Mouse (Mus musculus): ENCODE results near the gene Rabl3. TPM values are rescaled to one million over a fixed set of nuclear protein-coding genes. Genes with fewer than 3 reads are reported as not detected.

Gene Rabl3
- polyA plus RNA-seq, 1 experiment from 2014 or later, result 21.6 TPM

DNA sequence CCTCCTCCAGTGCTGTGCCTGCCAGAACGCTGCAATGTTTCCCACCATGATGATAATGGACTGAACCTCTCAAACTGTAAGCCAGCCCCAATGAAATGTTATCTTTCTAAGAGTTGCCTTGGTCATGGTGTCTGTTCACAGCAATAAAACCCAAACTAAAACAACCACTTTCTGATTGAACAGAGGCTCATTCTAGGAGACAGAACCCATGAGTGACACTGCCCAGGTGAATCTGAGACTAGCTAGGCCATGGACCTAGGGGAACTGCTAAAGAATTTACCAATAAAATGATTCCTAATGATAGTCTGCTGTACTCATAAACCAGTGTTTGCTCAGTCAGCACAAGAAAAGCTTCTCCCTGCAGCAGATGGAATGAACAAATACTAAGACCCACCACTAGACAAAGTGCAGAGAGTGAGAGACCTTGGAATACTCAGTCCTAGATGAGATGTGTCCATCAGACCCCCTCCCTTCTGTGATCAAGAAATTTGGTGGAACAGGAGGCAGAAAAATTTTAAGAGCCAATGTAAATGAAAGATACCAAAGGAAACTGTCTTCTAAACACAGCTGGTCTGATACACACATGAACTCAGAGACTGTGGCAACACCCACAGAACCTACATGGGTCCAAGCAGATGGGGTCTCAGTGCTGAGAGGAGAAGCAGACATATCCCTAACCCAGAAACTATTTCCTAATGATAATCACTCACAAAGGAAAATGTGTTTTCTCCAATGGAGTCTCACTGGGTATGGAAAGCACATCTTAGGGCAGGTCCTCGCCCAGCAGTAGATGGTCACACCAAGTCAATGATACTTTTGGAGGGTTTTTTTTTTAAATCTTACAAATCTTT, 19.3 kb upstream of the Rabl3 start:
- no peak overlapping the region for H3K4me3 ChIP-seq
- H3K36me3 ChIP-seq, result peaks cover 70% of the 10 kb centered on the region
- WGBS, result 99% methylated on average over 2 of the region's 2 CpGs
- H3K9me3 ChIP-seq, result no peaks in the 10 kb centered on the region
- no peak overlapping the region for H3K4me2 ChIP-seq
- H3K27me3 ChIP-seq, result no peaks in the 10 kb centered on the region
- ATAC-seq (ENCODE audit: low read depth), result no peak
- H3K27ac ChIP-seq (replicated peaks), result no peak overlapping the region
- H3K4me1 ChIP-seq (replicated peaks), result no peaks in the 10 kb centered on the region
- no peak overlapping the region for H3K9ac ChIP-seq

DNA sequence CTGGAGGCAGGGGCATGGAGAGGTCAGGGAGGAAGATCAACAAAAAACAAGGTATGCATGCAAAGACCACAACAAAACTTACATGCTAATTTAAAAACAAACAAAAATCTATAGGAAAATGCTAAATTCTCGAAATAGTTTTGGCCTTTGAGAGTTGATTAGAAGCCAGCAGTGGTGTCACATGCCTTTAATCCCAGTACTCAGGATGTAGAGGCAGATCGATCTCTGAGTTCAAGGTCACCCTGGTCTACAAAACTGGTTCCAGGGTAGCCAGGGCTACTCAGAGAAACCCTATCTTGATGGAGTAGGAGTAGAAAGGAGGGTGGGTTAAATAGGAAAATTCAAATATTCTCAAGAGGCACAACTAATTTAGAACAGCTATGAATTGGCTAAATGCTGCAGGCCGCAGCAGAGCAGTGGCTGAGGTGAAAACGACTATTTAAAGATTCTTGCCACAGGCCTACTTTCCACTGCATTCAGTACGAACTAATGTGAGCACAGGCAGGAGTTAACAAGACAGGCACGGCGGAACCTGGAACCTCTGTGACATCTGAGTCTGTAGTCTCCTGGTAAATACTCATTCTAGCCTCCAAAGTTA, 17.5 kb upstream of the Rabl3 start:
- H3K9ac ChIP-seq, result no peak overlapping the region
- H3K9me3 ChIP-seq, result no peaks in the 10 kb centered on the region
- H3K27me3 ChIP-seq, result no peaks in the 10 kb centered on the region
- no peak overlapping the region for H3K4me2 ChIP-seq
- no peaks in the 10 kb centered on the region for H3K4me1 ChIP-seq (replicated peaks)
- 96% methylated on average over 7 of the region's 7 CpGs for WGBS
- ATAC-seq (ENCODE audit: low read depth), result no peak
- H3K4me3 ChIP-seq, result no peak overlapping the region
- peaks cover 64% of the 10 kb centered on the region for H3K36me3 ChIP-seq
- no peak overlapping the region for H3K27ac ChIP-seq (replicated peaks)

DNA sequence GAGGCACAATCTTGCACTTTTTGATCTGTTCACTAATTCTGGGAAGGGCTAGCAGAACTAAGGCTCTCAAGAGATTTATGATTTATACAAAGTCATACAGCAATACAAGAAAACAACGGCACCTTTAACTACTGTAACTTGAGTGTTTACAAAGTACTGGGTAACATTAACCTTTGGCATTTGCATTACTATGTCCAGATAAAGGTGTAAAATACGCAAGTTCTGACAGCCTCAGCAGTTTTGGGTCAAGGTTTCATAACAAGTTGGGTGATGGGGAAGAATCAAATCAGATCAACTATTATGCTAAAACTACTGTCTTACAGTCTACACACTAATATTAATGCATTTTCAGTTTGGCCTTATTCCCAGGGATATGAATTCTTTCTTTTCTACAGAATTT, 14.6 kb upstream of the Rabl3 start:
- H3K27me3 ChIP-seq, result no peaks in the 10 kb centered on the region
- no peak overlapping the region for H3K27ac ChIP-seq (replicated peaks)
- H3K4me3 ChIP-seq, result no peak overlapping the region
- H3K4me2 ChIP-seq, result no peak overlapping the region
- no peak for ATAC-seq (ENCODE audit: low read depth)
- H3K36me3 ChIP-seq, result peaks cover 51% of the 10 kb centered on the region
- H3K9me3 ChIP-seq, result no peaks in the 10 kb centered on the region
- no peaks in the 10 kb centered on the region; the same call in 1 of the 2 replicates for H3K4me1 ChIP-seq (replicated peaks)
- 93% methylated on average over 2 of the region's 2 CpGs for WGBS
- H3K9ac ChIP-seq, result no peak overlapping the region

DNA sequence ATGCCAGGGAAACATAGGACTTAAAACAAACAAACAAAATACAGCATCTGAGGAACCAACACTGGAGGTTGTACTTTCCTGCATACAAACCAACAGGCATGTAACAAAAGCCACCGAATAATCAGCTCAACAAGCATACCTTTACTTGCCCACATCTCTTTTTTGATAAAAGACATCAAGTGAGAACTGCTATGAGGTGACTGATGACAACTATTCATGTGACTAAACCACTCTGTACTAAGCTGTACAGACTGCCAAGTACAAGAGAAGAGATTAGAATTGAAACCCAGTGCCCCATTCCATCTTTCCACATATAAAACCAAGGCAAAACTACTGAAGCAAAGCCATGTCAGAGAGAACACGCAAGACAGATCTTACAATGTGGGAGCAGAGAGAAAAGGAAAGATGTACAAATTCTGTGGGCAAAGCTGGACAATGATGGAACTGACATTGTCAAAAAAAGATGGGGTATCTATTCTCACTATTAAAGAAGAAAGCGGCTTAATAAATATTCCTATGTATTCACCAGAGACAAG, 12.9 kb upstream of the Rabl3 start:
- no peak overlapping the region for H3K4me2 ChIP-seq
- H3K9ac ChIP-seq, result no peak overlapping the region
- no peaks in the 10 kb centered on the region; the same call in 1 of the 2 replicates for H3K4me1 ChIP-seq (replicated peaks)
- no peak overlapping the region for H3K4me3 ChIP-seq
- peaks cover 40% of the 10 kb centered on the region for H3K36me3 ChIP-seq
- no peak overlapping the region for H3K27ac ChIP-seq (replicated peaks)
- no peak for ATAC-seq (ENCODE audit: low read depth)
- no peaks in the 10 kb centered on the region for H3K27me3 ChIP-seq
- H3K9me3 ChIP-seq, result no peaks in the 10 kb centered on the region
- WGBS, result 91% methylated on average over 3 of the region's 3 CpGs

DNA sequence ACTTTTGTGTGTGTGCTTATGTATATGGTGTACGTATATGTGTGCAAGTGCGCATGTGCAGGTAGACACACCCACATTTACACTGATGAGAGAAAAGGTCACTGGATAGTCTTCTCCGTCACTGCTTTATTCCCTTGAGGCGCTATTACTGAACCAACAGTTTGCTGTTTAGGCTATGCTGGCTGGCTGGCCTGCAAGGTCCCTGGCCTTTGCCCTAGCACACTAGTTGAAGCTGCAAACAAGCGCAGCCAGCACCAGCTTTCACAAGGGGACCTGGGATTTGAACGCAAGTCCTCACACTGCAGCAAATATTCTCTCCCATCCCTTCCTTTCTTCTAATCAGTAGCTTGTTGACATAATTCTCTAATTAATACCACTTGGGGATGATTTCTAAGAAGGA, 9.5 kb upstream of the Rabl3 start:
- H3K4me2 ChIP-seq, result no peak overlapping the region
- ATAC-seq (ENCODE audit: low read depth), result no peak
- WGBS, result 89% methylated on average over 6 of the region's 6 CpGs

DNA sequence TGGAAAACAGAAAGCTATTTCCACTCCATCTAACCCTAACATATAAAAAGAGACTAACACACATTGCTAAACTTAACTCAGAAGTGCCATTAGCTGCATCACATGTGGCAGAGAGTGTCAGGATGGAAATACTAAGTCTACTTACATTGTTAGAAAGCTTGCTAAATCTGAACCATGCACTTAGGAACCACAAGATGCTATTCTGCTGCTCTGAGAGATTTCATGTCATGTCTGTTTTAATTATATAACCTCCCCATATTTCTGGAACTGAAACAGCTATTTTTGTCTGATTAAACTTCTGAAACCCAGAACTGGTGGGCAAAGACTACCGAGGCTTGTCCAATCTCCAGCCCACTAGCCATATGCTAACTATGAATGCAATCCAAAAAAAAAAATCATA, 7.6 kb upstream of the Rabl3 start:
- H3K9me3 ChIP-seq, result no peaks in the 10 kb centered on the region
- no peak for ATAC-seq (ENCODE audit: low read depth)
- H3K4me1 ChIP-seq (replicated peaks), result peaks cover 3% of the 10 kb centered on the region
- H3K27me3 ChIP-seq, result no peaks in the 10 kb centered on the region
- H3K36me3 ChIP-seq, result peaks cover 33% of the 10 kb centered on the region
- no peak overlapping the region for H3K4me3 ChIP-seq
- 97% methylated on average over 1 of the region's 1 CpGs for WGBS
- H3K27ac ChIP-seq (replicated peaks), result no peak overlapping the region
- no peak overlapping the region for H3K9ac ChIP-seq
- H3K4me2 ChIP-seq, result no peak overlapping the region

More for the DNA sequence above, 9.5 kb upstream of the Rabl3 start:
- Histone ChIP-seq H3K27me3 (no peaks in the 10 kb centered on the region), H3K9me3 (no peaks in the 10 kb centered on the region), H3K4me3 (no peak overlapping the region), H3K4me1 (replicated peaks) (no peaks in the 10 kb centered on the region; the same call in none of the 2 replicates), H3K36me3 (peaks cover 33% of the 10 kb centered on the region), H3K9ac (no peak overlapping the region), H3K27ac (replicated peaks) (no peak overlapping the region)

DNA sequence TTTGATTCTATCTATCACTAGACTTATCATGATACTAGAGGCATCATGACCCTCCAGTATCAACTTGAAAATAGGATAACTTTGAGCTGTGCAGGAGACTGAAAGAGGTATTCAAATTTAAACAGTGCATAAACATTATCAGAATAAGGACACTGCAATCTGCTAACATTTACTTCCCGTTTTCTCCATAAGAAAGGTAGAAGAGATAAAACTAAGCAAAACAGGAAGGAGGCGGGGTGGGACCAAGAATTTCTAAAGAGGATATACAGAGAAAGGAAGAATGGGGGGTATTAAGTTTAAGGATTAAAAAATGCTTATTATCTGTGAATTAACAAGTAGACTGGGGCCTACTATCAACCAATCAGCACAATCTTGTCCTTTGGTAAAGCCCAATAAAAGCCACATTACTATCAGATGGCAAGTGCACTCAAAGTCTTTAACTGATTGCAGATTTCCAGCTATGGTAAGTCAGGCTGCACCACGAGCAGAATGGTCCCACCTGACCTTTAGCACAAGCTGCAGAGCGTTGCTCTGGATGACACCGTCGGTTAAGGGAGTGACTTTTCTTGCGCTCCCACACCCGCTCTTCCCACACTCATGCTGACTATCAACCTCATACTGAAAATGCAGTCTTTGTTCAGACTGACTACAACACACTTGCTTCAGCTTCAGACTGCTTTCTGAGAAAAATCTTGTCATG, 6.2 kb upstream of the Rabl3 start:
- Histone ChIP-seq H3K27ac (replicated peaks) (no peak overlapping the region), H3K4me2 (no peak overlapping the region), H3K9me3 (no peaks in the 10 kb centered on the region), H3K4me3 (no peak overlapping the region), H3K27me3 (no peaks in the 10 kb centered on the region), H3K9ac (no peak overlapping the region), H3K36me3 (peaks cover 33% of the 10 kb centered on the region), H3K4me1 (replicated peaks) (peaks cover 14% of the 10 kb centered on the region)
- ATAC-seq (ENCODE audit: low read depth), result no peak
- WGBS, result 92% methylated on average over 8 of the region's 8 CpGs

DNA sequence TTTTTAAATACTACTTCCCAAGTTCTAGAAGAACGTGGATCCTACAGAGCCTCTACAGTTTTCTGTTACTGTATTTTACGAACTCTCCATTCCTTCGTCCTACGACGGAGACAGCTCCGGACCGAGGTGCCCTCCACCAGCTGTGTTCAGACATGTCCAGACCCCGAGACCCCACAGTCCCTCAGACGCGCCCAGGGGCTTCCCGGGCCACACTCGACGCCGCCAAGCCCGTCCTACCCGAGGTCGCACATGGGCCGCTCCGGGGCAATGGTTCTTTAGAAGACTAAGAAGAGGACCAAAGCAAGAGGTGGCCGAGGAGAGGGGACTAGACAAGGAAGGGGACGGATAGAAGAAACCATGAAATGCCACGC, 460 bp upstream of the Rabl3 start:
- Histone ChIP-seq H3K27me3 (no peaks in the 10 kb centered on the region), H3K4me3 (peak overlapping the region; percentile 63), H3K4me2 (peak overlapping the region; percentile 72), H3K4me1 (replicated peaks) (peaks cover 28% of the 10 kb centered on the region), H3K9me3 (no peaks in the 10 kb centered on the region), H3K27ac (replicated peaks) (peak overlapping the region; percentile 88), H3K36me3 (peaks cover 13% of the 10 kb centered on the region), H3K9ac (peak overlapping the region; percentile 91)
- WGBS, result under 1% methylated on average over 22 of the region's 22 CpGs
- peak; percentile 57 for ATAC-seq (ENCODE audit: low read depth)

DNA sequence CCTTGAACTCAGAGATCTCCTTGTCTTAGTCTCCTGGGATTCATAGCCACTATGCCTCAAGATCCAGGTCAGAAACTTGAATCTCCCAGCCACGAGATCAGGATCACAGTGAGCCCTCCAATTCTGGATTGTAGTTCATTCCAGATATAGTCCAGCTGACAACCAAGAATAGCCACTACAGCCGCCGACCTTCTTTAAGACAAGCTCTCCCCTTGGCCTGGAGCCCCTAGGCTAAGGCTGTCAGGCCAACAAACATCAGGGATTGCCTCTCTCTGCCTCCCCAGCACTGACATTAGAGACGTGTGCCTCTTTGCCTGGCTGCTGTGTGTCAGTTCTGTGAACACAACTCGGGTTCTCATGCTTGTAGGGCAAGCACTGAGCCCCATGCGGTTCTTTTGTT, 1.1 kb downstream of the Rabl3 start:
- Histone ChIP-seq H3K9ac (peak overlapping the region; percentile 77; the same call in 1 of the 2 replicates), H3K4me3 (peak overlapping the region; percentile 63), H3K27ac (replicated peaks) (no peak overlapping the region), H3K27me3 (no peaks in the 10 kb centered on the region), H3K9me3 (no peaks in the 10 kb centered on the region), H3K4me2 (peak overlapping the region; percentile 71), H3K4me1 (replicated peaks) (peaks cover 28% of the 10 kb centered on the region), H3K36me3 (peaks cover under 1% of the 10 kb centered on the region; the same call in 1 of the 2 replicates)
- 88% methylated on average over 6 of the region's 6 CpGs for WGBS
- ATAC-seq (ENCODE audit: low read depth), result no peak

DNA sequence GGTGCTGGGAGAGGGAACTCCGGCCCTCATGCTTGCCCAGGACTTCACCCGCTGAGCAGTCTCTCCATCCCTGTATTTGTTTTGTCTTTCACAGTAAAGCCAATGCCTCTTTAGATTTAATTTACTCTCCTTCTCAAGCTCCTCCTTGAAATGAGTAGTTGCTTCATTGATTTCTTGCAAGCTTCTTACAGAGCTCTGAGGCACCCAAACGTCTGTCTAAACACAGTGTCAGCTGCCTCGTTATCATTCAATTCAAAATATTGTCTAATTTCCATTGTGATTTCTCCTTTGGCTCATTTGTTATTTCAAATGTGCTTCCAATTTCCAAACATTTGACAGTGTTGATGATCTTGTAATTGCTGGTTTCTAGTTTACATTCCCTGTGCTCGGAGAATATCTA, 6.6 kb downstream of the Rabl3 start:
- no peaks in the 10 kb centered on the region; the same call in 1 of the 2 replicates for H3K36me3 ChIP-seq
- H3K27me3 ChIP-seq, result no peaks in the 10 kb centered on the region
- H3K4me2 ChIP-seq, result no peak overlapping the region
- H3K4me1 ChIP-seq (replicated peaks), result peaks cover 18% of the 10 kb centered on the region
- no peak overlapping the region for H3K27ac ChIP-seq (replicated peaks)
- H3K4me3 ChIP-seq, result no peak overlapping the region
- no peak overlapping the region for H3K9ac ChIP-seq
- WGBS, result 77% methylated on average over 5 of the region's 5 CpGs
- H3K9me3 ChIP-seq, result no peaks in the 10 kb centered on the region
- no peak for ATAC-seq (ENCODE audit: low read depth)

DNA sequence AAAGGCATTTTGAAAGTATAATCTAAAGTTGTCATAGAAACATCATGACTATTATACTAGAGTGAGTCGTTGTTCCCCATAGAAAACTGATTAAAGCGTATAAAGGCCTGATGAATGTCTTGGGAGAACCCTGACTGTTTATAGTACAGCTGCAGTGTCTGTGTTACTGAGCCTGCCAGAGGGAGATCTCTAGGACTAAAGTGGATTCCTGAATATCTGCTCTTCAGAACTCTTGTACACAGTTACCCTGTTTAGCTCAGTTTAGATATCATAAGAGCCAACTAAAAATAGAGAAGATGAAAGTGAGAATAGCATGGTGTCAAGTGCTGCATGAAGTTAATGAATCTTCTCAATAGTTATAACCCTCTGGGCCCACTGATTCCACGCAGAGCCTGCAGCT, 10.6 kb downstream of the Rabl3 start:
- H3K9ac ChIP-seq, result no peak overlapping the region
- H3K27me3 ChIP-seq, result no peaks in the 10 kb centered on the region
- H3K27ac ChIP-seq (replicated peaks), result no peak overlapping the region
- H3K9me3 ChIP-seq, result no peaks in the 10 kb centered on the region
- H3K4me2 ChIP-seq, result no peak overlapping the region
- no peak overlapping the region for H3K4me3 ChIP-seq
- H3K4me1 ChIP-seq (replicated peaks), result peaks cover 18% of the 10 kb centered on the region
- no peaks in the 10 kb centered on the region for H3K36me3 ChIP-seq
- 25% methylated on average over 3 of the region's 3 CpGs for WGBS
- no peak for ATAC-seq (ENCODE audit: low read depth)

DNA sequence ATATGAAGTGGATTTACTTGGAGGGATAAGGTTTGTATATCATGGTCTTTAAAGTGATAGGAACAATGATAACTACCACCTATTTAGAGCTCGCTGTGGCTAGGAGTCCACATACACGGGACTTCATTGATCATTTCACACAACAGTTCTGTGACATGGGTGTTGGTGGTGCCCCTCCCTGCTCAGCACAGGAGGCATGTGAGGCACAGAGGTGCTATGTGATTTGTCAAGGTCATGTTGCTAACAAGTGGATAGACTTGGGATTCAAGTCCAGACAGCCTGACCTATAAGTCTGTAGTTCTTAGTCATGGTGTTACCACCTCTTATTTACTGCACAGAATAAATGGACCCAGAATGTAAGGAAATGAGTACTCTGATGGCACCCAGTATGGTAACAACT, 11.3 kb downstream of the Rabl3 start:
- Histone ChIP-seq H3K9me3 (no peaks in the 10 kb centered on the region), H3K27me3 (no peaks in the 10 kb centered on the region), H3K27ac (replicated peaks) (no peak overlapping the region), H3K4me1 (replicated peaks) (peaks cover 18% of the 10 kb centered on the region), H3K4me3 (no peak overlapping the region), H3K4me2 (no peak overlapping the region), H3K36me3 (no peaks in the 10 kb centered on the region), H3K9ac (no peak overlapping the region)
- WGBS, result 79% methylated on average over 2 of the region's 2 CpGs
- no peak for ATAC-seq (ENCODE audit: low read depth)
